8 mouse cellular contexts compared by ENCODE assay signal in the genomic region with DNA sequence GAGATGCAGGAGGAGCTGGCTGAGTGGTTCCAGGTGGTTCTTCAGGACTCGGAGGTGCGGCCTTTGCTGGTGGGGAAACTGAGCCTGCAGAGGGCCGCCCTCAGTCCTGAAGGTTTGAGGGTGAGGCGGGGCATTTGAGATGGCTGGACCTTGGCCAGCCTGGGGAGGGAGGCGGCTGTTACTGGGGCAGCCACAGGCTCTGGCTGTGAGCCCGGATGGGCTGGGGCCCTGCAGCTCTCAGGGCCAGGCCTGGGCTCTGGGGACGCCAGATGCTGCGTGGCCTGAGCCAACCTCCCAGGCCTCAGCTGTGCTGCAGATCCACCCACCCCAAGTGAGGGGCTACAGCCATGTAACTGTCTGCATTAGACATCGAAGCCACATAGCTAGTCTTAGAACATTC. TPM values are rescaled to one million over a fixed set of nuclear protein-coding genes. Genes with fewer than 3 reads are reported as not detected.
A peak's percentile ranks its signal among the peaks of the same experiment; 100 is the strongest.
DNase-seq lines count a peak whose midpoint lies in the region; ATAC-seq and TF ChIP-seq lines count a peak whose summit lies in the region.

No protein-coding gene starts in this region.

- 0 out of 2 replicates have a peak, but pooled peaks have one; percentile 4 for TF ChIP-seq CTCF in intestine, postnatal 0 days (IDR thresholded peaks at IDR 0.05; ENCODE audit: low read depth)
- no peak for TF ChIP-seq CTCF in liver, postnatal 0 days (IDR thresholded peaks at IDR 0.05; ENCODE audit: low read depth)

- no peaks in the 10 kb centered on the region for H3K27me3 ChIP-seq in intestine, postnatal 0 days (replicated peaks; ENCODE audit: control insufficient read depth, insufficient read depth, low read length)
- no peaks in the 10 kb centered on the region for H3K27me3 ChIP-seq in liver, postnatal 0 days (ENCODE audit: insufficient read depth, low read length)

- peak; percentile 38 to 63 for DNase-seq in left cerebral cortex, adult 18-20 months (ENCODE audit: low spot score in 2 of 2)
- DNase-seq in left cerebral cortex, postnatal 25 days (ENCODE audit: low spot score in 2 of 2): no peak
- peak; percentile 82 to 89 for DNase-seq in cerebellum, postnatal 25 days
- DNase-seq in heart, adult 18-20 months: peak; percentile 88 to 94
- peak; percentile 72 for DNase-seq in liver, postnatal 0 days
- DNase-seq in right cerebral cortex, postnatal 25 days: peak; percentile 64
- DNase-seq in frontal cortex, postnatal 36 days (ENCODE audit: low spot score in 2 of 2): no peak

- H3K9ac ChIP-seq in intestine, postnatal 0 days (ENCODE audit: low read depth, low read length): peak overlapping the region; percentile 96; the same call in 1 of the 2 replicates
- peak overlapping the region; percentile 51 for H3K9ac ChIP-seq in liver, postnatal 0 days (replicated peaks)

- 0 out of 2 replicates have a peak overlapping the region, but pooled peaks have one; percentile 5 for H3K4me3 ChIP-seq in intestine, postnatal 0 days (ENCODE audit: low read depth, low read length)
- H3K4me3 ChIP-seq in liver, postnatal 0 days (ENCODE audit: low read depth, low read length): no peak overlapping the region

- H3K4me1 ChIP-seq in intestine, postnatal 0 days (replicated peaks; ENCODE audit: control insufficient read depth, insufficient read depth, low read length): peaks cover 26% of the 10 kb centered on the region; the same call in 1 of the 2 replicates
- H3K4me1 ChIP-seq in liver, postnatal 0 days (ENCODE audit: insufficient read depth): peaks cover 45% of the 10 kb centered on the region

- TF ChIP-seq EP300 in liver, postnatal 0 days (IDR thresholded peaks at IDR 0.05; ENCODE audit: low read depth): no peak

- no peaks in the 10 kb centered on the region for H3K9me3 ChIP-seq in intestine, postnatal 0 days (ENCODE audit: control insufficient read depth)
- no peaks in the 10 kb centered on the region for H3K9me3 ChIP-seq in liver, postnatal 0 days (ENCODE audit: low read length)

- H3K4me2 ChIP-seq in intestine, postnatal 0 days (replicated peaks; ENCODE audit: low read depth): peak overlapping the region; percentile 53
- no peak overlapping the region for H3K4me2 ChIP-seq in liver, postnatal 0 days (ENCODE audit: low read depth, low read length)

- 25% methylated on average over 8 of the region's 9 CpGs for WGBS in intestine, postnatal 0 days
- WGBS in liver, postnatal 0 days (ENCODE audit: insufficient replicate concordance): 42% methylated on average over 9 of the region's 9 CpGs

- H3K36me3 ChIP-seq in intestine, postnatal 0 days (ENCODE audit: control insufficient read depth, insufficient read depth): peaks cover 46% of the 10 kb centered on the region
- peaks cover 23% of the 10 kb centered on the region for H3K36me3 ChIP-seq in liver, postnatal 0 days (replicated peaks; ENCODE audit: insufficient read depth, low read length)

- peak overlapping the region; percentile 76 for H3K27ac ChIP-seq in intestine, postnatal 0 days (ENCODE audit: low read depth, low read length)
- no peak overlapping the region for H3K27ac ChIP-seq in liver, postnatal 0 days (ENCODE audit: low read depth)

- ATAC-seq in intestine, postnatal 0 days: no peak
- no peak for ATAC-seq in liver, postnatal 0 days

- intact Hi-C loops in left cerebral cortex, postnatal 25 days (cut with DNase I): no loop called here

RNA-seq across cellular contexts. Expression of a gene that starts 2.7 kb away (rescaled TPM):
- total RNA-seq in left cerebral cortex, adult 18-20 months (2021): 100 to 1,000 TPM; 150 to 153 TPM
- total RNA-seq in left cerebral cortex, postnatal 25 days (2021): 100 to 1,000 TPM; 150 to 152 TPM
- total RNA-seq in heart, adult 18-20 months (2021): 10 to 100 TPM; 19.7 to 21.4 TPM
- polyA plus RNA-seq in intestine, postnatal 0 days (2015; fragmentation: Nextera tagmentation; extraction: Ambion mirVana): 37.4 and 41.0 TPM in 2 replicates
- polyA plus RNA-seq in liver, postnatal 0 days (2015; fragmentation: Nextera tagmentation; extraction: Ambion mirVana): 8.9 and 9.0 TPM in 2 replicates

RNA-seq across cellular contexts. Expression of a gene that starts 13.1 kb away (rescaled TPM):
- total RNA-seq in left cerebral cortex, adult 18-20 months (2021): 10 to 100 TPM; 31.3 to 31.4 TPM
- total RNA-seq in left cerebral cortex, postnatal 25 days (2021): 10 to 100 TPM; 34.5 to 43.2 TPM
- 10 to 100 TPM; 26.9 to 27.5 TPM for total RNA-seq in heart, adult 18-20 months (2021)
- polyA plus RNA-seq in intestine, postnatal 0 days (2015; fragmentation: Nextera tagmentation; extraction: Ambion mirVana): 76.3 and 80.6 TPM in 2 replicates
- 36.3 and 39.9 TPM in 2 replicates for polyA plus RNA-seq in liver, postnatal 0 days (2015; fragmentation: Nextera tagmentation; extraction: Ambion mirVana)

RNA-seq across cellular contexts. Expression of a gene that starts 19.4 kb away (rescaled TPM):
- total RNA-seq in left cerebral cortex, adult 18-20 months (2021): 100 to 1,000 TPM; 870 to 892 TPM
- 100 to 1,000 TPM; 830 to 904 TPM for total RNA-seq in left cerebral cortex, postnatal 25 days (2021)
- 10 to 100 TPM; 40.3 to 49.2 TPM for total RNA-seq in heart, adult 18-20 months (2021)
- 18.8 and 19.5 TPM in 2 replicates for polyA plus RNA-seq in intestine, postnatal 0 days (2015; fragmentation: Nextera tagmentation; extraction: Ambion mirVana)
- polyA plus RNA-seq in liver, postnatal 0 days (2015; fragmentation: Nextera tagmentation; extraction: Ambion mirVana): 3.2 and 3.3 TPM in 2 replicates

RNA-seq across cellular contexts. Expression of a gene that starts 31.0 kb away (rescaled TPM):
- total RNA-seq in left cerebral cortex, adult 18-20 months (2021): 100 to 1,000 TPM; 317 to 334 TPM
- total RNA-seq in left cerebral cortex, postnatal 25 days (2021): 100 to 1,000 TPM; 298 to 350 TPM
- total RNA-seq in heart, adult 18-20 months (2021): 1 to 10 TPM; 6.8 to 9.8 TPM
- 4.4 and 7.2 TPM in 2 replicates for polyA plus RNA-seq in intestine, postnatal 0 days (2015; fragmentation: Nextera tagmentation; extraction: Ambion mirVana)
- polyA plus RNA-seq in liver, postnatal 0 days (2015; fragmentation: Nextera tagmentation; extraction: Ambion mirVana): 5.2 and 6.0 TPM in 2 replicates

RNA-seq across cellular contexts. Expression of a gene that starts 34.4 kb away (rescaled TPM):
- total RNA-seq in left cerebral cortex, adult 18-20 months (2021): under 1 TPM; 0.63 to 0.77 TPM
- under 1 TPM; 0.80 to 0.83 TPM for total RNA-seq in left cerebral cortex, postnatal 25 days (2021)
- under 1 TPM; 0.15 to 0.31 TPM for total RNA-seq in heart, adult 18-20 months (2021)
- polyA plus RNA-seq in intestine, postnatal 0 days (2015; fragmentation: Nextera tagmentation; extraction: Ambion mirVana): 0.29 and 0.31 TPM in 2 replicates
- polyA plus RNA-seq in liver, postnatal 0 days (2015; fragmentation: Nextera tagmentation; extraction: Ambion mirVana): 0.19 and 0.25 TPM in 2 replicates

Comparison
In these comparisons a context has a peak if more than half of its experiments do, and no peak if none do; other contexts are left out.
1. DNase-seq: peak in left cerebral cortex, adult 18-20 months (2 of 2), cerebellum, postnatal 25 days (2 of 2), heart, adult 18-20 months (2 of 2), liver, postnatal 0 days (single experiment) and right cerebral cortex, postnatal 25 days (single experiment); none in left cerebral cortex, postnatal 25 days (0 of 2) and frontal cortex, postnatal 36 days (0 of 2).
2. RNA of a gene that starts 2.7 kb away (total RNA-seq): 150 to 153 TPM in left cerebral cortex, adult 18-20 months and 150 to 152 TPM in left cerebral cortex, postnatal 25 days; 19.7 to 21.4 TPM in heart, adult 18-20 months; every median in the first group is over 4 times any median in the second.
3. RNA of a gene that starts 19.4 kb away (total RNA-seq): 830 to 904 TPM in left cerebral cortex, postnatal 25 days and 870 to 892 TPM in left cerebral cortex, adult 18-20 months; 40.3 to 49.2 TPM in heart, adult 18-20 months; every median in the first group is over 10 times any median in the second.